8 mouse cellular contexts compared by ENCODE assay signal in the genomic region with DNA sequence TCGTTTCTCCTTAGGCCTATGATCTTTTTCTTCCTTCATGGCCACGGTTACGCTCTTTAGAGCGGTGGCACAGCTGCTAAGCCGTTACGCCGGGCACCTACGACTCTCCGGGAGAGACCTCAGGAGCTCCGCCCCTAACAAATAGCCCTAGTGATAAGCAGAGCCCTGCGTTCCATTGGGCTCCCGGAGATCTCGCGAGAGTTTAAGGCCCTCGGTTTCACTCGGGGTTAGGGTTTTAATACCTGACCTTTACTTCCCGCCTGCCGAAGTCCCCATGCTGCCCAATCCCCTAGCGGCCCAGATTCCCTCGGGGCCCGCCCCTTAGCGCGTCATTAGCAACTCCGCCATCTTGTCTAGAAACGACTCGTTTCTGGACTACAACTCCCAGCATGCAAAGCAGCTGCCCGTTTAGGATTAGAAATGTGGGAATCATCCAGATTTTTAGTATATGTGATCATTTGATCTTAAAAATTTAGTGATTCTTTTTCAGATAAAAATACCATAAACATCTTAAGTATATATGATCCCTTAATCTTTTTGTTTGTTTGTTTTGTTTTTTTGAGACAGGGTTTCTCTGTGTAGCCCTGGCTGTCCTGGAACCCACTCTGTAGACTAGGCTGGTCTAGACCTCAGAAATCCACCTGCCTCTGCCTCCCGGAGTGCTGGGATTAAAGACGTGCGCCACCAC. TPM values are rescaled to one million over a fixed set of nuclear protein-coding genes. Genes with fewer than 3 reads are reported as not detected.
DNase-seq lines count a peak whose midpoint lies in the region; ATAC-seq lines count a peak whose summit lies in the region.

Gene Upf3b, minus strand, starts transcription at position 130 of the 688 bp plus-strand sequence.

- H3K27me3 ChIP-seq in heart, embryonic 13.5 days (replicated peaks): no peaks in the 10 kb centered on the region
- peaks cover 2% of the 10 kb centered on the region for H3K27me3 ChIP-seq in liver, embryonic 12.5 days (replicated peaks)
- H3K27me3 ChIP-seq in stomach, embryonic 15.5 days (replicated peaks): no peaks in the 10 kb centered on the region

- 10% methylated on average over 30 of the region's 30 CpGs for WGBS in heart, embryonic 13.5 days
- 7% methylated on average over 30 of the region's 30 CpGs for WGBS in liver, embryonic 12.5 days (ENCODE audit: insufficient replicate concordance)
- WGBS in stomach, embryonic 15.5 days: 10% methylated on average over 30 of the region's 30 CpGs

- H3K36me3 ChIP-seq in heart, embryonic 13.5 days: peaks cover 13% of the 10 kb centered on the region; the same call in 1 of the 2 replicates
- H3K36me3 ChIP-seq in liver, embryonic 12.5 days: peaks cover 13% of the 10 kb centered on the region; the same call in 1 of the 2 replicates
- no peaks in the 10 kb centered on the region for H3K36me3 ChIP-seq in stomach, embryonic 15.5 days

- peak within 1 kb of the TSS; percentile 69 for H3K4me3 ChIP-seq in brown adipose tissue, adult 24 weeks (ENCODE audit: insufficient read depth, low read depth, low read length)
- H3K4me3 ChIP-seq in heart, embryonic 13.5 days: peak within 1 kb of the TSS; percentile 64
- peak within 1 kb of the TSS; percentile 70 for H3K4me3 ChIP-seq in liver, embryonic 12.5 days
- H3K4me3 ChIP-seq in stomach, embryonic 15.5 days (replicated peaks): peak within 1 kb of the TSS; percentile 57

- peak within 1 kb of the TSS; percentile 76 for H3K4me2 ChIP-seq in heart, embryonic 13.5 days
- H3K4me2 ChIP-seq in liver, embryonic 12.5 days: peak within 1 kb of the TSS; percentile 76
- peak within 1 kb of the TSS; percentile 63 for H3K4me2 ChIP-seq in stomach, embryonic 15.5 days

- DNase-seq in CD4-positive, CD25-positive, alpha-beta regulatory T cell, adult 2 months (ENCODE audit: low read depth, low spot score): peak; percentile 96
- DNase-seq in fat pad, adult 2 months (ENCODE audit: extremely low read depth, low read depth, low spot score): peak; percentile 65
- peak; percentile 96 for DNase-seq in kidney, postnatal 10 days
- peak; percentile 91 to 93 for DNase-seq in natural killer cell, adult 2 months (ENCODE audit: low spot score in 2 of 2)

- ATAC-seq in heart, embryonic 13.5 days (ENCODE audit: extremely low read depth, insufficient number of reproducible peaks, low FRiP score, low TSS enrichment): peak; percentile 95
- ATAC-seq in liver, embryonic 12.5 days: peak; percentile 97
- peak; percentile 99 for ATAC-seq in stomach, embryonic 15.5 days (ENCODE audit: insufficient read depth, low FRiP score, low read depth)

- H3K27ac ChIP-seq in brown adipose tissue, adult 24 weeks (replicated peaks; ENCODE audit: low read depth, low read length): peak within 1 kb of the TSS; percentile 73
- peak within 1 kb of the TSS; percentile 89 for H3K27ac ChIP-seq in heart, embryonic 13.5 days (replicated peaks)
- peak within 1 kb of the TSS; percentile 92 for H3K27ac ChIP-seq in liver, embryonic 12.5 days
- peak within 1 kb of the TSS; percentile 85 for H3K27ac ChIP-seq in stomach, embryonic 15.5 days

- H3K9ac ChIP-seq in heart, embryonic 13.5 days: peak within 1 kb of the TSS; percentile 85
- peak within 1 kb of the TSS; percentile 72 for H3K9ac ChIP-seq in liver, embryonic 12.5 days
- H3K9ac ChIP-seq in stomach, embryonic 15.5 days: 0 out of 2 replicates have a peak within 1 kb of the TSS, but pooled peaks have one; percentile 29

- H3K4me1 ChIP-seq in brown adipose tissue, adult 24 weeks (ENCODE audit: control insufficient read depth, insufficient read depth, insufficient read length, low read length): no peaks in the 10 kb centered on the region
- no peaks in the 10 kb centered on the region for H3K4me1 ChIP-seq in heart, embryonic 13.5 days
- 0 out of 2 replicates have a peak, but pooled peaks cover 8% of the 10 kb centered on the region for H3K4me1 ChIP-seq in liver, embryonic 12.5 days
- no peaks in the 10 kb centered on the region for H3K4me1 ChIP-seq in stomach, embryonic 15.5 days

- H3K9me3 ChIP-seq in heart, embryonic 13.5 days: no peaks in the 10 kb centered on the region
- H3K9me3 ChIP-seq in liver, embryonic 12.5 days (replicated peaks): no peaks in the 10 kb centered on the region
- H3K9me3 ChIP-seq in stomach, embryonic 15.5 days: no peaks in the 10 kb centered on the region

RNA-seq across cellular contexts. Expression of gene Upf3b, which starts in this region (rescaled TPM):
- 9.0 and 11.5 TPM in 2 replicates for polyA plus RNA-seq in brown adipose tissue, adult 24 weeks (2012; ENCODE audit: insufficient read depth, insufficient read length, missing spikeins)
- 13.6 and 14.1 TPM in 2 replicates for polyA plus RNA-seq in heart, embryonic 13.5 days (2015; fragmentation: Nextera tagmentation; extraction: Ambion mirVana)
- polyA plus RNA-seq in liver, embryonic 12.5 days (2016; fragmentation: Nextera tagmentation; extraction: Ambion mirVana): 14.2 and 15.6 TPM in 2 replicates
- polyA plus RNA-seq in stomach, embryonic 15.5 days (2015; fragmentation: Nextera tagmentation; extraction: Ambion mirVana): 22.3 and 23.6 TPM in 2 replicates

Comparison
In these comparisons a context has a peak if more than half of its experiments do, and no peak if none do; other contexts are left out.
1. Peak in every context shown above with its lines: DNase-seq, ATAC-seq, H3K4me3 ChIP-seq and H3K27ac ChIP-seq.
2. H3K9ac ChIP-seq: peak in every context shown above with its lines; median percentile 85 in heart, embryonic 13.5 days; 72 in liver, embryonic 12.5 days; 29 in stomach, embryonic 15.5 days.